Mouse (Mus musculus): ENCODE measurements around the gene Tcp10b.
"Not testable (repeated sequence)": the region's sequence is repeated elsewhere in the genome, so short reads cannot be mapped to it uniquely, and the experiment has no call there.

DNA sequence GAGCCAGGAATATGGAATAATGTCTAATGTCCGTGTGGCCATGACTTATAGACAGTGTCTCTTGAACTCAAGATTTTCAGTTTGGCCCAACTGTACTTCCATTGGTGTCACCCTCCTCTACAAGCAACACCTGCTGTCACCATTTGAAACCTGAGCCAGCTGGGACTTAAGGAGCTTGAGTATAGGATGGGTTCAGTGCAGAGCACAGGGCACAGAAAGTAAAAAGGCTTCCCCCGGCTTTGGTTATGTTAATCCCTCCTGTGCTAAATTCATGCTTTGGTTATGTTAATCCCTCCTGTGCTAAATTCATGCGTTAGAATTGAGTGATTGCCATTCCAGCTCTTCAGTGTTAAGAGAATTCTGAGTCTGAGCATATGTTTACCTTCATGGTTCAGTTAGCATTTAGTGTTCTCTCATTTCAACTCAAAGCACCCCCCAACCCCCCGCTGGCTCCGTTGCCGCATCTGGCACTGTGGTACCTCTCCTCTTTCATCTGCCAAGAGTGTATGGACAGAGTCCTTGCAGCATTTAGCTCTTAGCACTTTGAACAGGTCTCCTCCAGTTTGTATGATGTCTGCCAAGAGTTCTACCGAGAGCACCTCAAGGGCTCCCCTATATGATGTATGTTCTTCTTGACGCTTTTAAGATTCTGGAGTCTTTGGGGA is 31.3 kb downstream of the Tcp10b start:
- TF ChIP-seq CTCF, EP300 (IDR thresholded peaks at IDR 0.05; ENCODE audit: low read depth): not testable (repeated sequence)

Measured in heart, postnatal 0 days (tissue).